In the genomic region with DNA sequence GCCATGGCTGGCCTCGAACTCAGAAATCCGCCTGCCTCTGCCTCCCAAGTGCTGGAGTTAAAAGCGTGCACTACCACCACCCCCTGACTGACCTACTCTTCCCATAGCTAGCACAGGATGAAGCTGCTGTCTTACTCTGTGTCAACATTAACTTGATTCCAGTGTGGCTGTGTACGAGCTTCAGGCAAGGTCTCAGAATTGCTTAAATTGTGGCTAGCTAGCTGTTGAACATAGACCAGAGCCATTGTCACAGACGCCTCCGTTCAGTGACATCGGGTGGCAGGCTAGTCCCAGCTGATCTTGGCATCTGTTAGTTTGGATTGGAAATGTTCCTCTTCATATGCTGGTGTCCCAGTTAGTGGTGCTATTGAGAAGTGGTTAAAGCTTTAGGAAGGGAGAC, we compare ENCODE assay signal across 26 mouse cellular contexts. TPM values are rescaled to one million over a fixed set of nuclear protein-coding genes. Genes with fewer than 3 reads are reported as not detected.
DNase-seq lines count a peak whose midpoint lies in the region; ATAC-seq and TF ChIP-seq lines count a peak whose summit lies in the region.
"Had no signal": no experiment of that assay in that cellular context is flagged by ENCODE, and none has a peak within 500 bp of the region (broad histone marks: within the 10 kb centered on the region; RNA-seq: fewer than 3 reads in every experiment).

No protein-coding gene starts in this region.

- intact Hi-C loops in heart, adult 2 months (cut with DNase I): no loop called here
- intact Hi-C loops in heart, postnatal 25 days (cut with DNase I): no loop called here

- H3K27me3 ChIP-seq in heart, adult 2 months (ENCODE audit: control insufficient read depth, insufficient read depth, low read length): no peaks in the 10 kb centered on the region
- no peaks in the 10 kb centered on the region for H3K27me3 ChIP-seq in midbrain, embryonic 11.5 days (ENCODE audit: control insufficient read depth, insufficient read depth, low read length)
- no peaks in the 10 kb centered on the region for H3K27me3 ChIP-seq in midbrain, postnatal 0 days (ENCODE audit: insufficient read depth, low read length)
- H3K27me3 ChIP-seq: CH12.LX, Patski had no signal

- H3K4me1 ChIP-seq in heart, adult 2 months (ENCODE audit: control insufficient read depth, insufficient read depth, low read length): peaks cover 2% of the 10 kb centered on the region
- H3K4me1 ChIP-seq in midbrain, embryonic 11.5 days (ENCODE audit: control insufficient read depth, insufficient read depth, low read length): peaks cover 2% of the 10 kb centered on the region; the same call in 1 of the 2 replicates
- H3K4me1 ChIP-seq in midbrain, postnatal 0 days (ENCODE audit: insufficient read depth, low read length): no peaks in the 10 kb centered on the region

- no peak overlapping the region for H3K4me2 ChIP-seq in midbrain, embryonic 11.5 days
- H3K4me2 ChIP-seq in midbrain, postnatal 0 days (ENCODE audit: low read depth, low read length, poor library complexity, severe bottlenecking): no peak overlapping the region

- no peak for ATAC-seq in midbrain, embryonic 11.5 days (ENCODE audit: low FRiP score)
- ATAC-seq in midbrain, postnatal 0 days (ENCODE audit: low FRiP score): no peak
- ATAC-seq: activated CD4-positive, CD25-positive, alpha-beta regulatory T cell, adult 4 months; CD4-positive, CD25-positive, alpha-beta regulatory T cell, adult 4 months; Patski had no signal

- H3K79me2 ChIP-seq in heart, adult 2 months (replicated peaks; ENCODE audit: control insufficient read depth, insufficient read depth, low read length): no peaks in the 10 kb centered on the region

- TF ChIP-seq POLR2A in heart, adult 2 months (IDR thresholded peaks at IDR 0.05; ENCODE audit: insufficient read depth, low read depth, low read length): no peak

- H3K9me3 ChIP-seq in midbrain, embryonic 11.5 days (ENCODE audit: control insufficient read depth, low read length): no peaks in the 10 kb centered on the region
- H3K9me3 ChIP-seq in midbrain, postnatal 0 days (ENCODE audit: low read length): no peaks in the 10 kb centered on the region
- H3K9me3 ChIP-seq: G1E had no signal

- no peak for TF ChIP-seq CTCF in heart, adult 2 months (IDR thresholded peaks at IDR 0.05)
- TF ChIP-seq CTCF in midbrain, postnatal 0 days (IDR thresholded peaks at IDR 0.05): no peak

- H3K36me3 ChIP-seq in heart, adult 2 months (ENCODE audit: control insufficient read depth, insufficient read depth, low read length): no peaks in the 10 kb centered on the region
- no peaks in the 10 kb centered on the region for H3K36me3 ChIP-seq in midbrain, embryonic 11.5 days (ENCODE audit: control insufficient read depth, insufficient read depth, low read length)
- no peaks in the 10 kb centered on the region for H3K36me3 ChIP-seq in midbrain, postnatal 0 days (ENCODE audit: insufficient read depth, low read length)
- H3K36me3 ChIP-seq: G1E had no signal

- 76% methylated on average over 7 of the region's 7 CpGs for WGBS in heart, adult 2 months
- 92% methylated on average over 7 of the region's 7 CpGs for WGBS in midbrain, embryonic 11.5 days
- 93% methylated on average over 7 of the region's 7 CpGs for WGBS in midbrain, postnatal 0 days

- TF ChIP-seq EP300 in heart, adult 2 months (IDR thresholded peaks at IDR 0.05; ENCODE audit: insufficient read depth, low read depth, low read length): no peak

- H3K9ac ChIP-seq in heart, adult 2 months (ENCODE audit: low read depth, low read length): no peak overlapping the region
- no peak overlapping the region for H3K9ac ChIP-seq in midbrain, embryonic 11.5 days (ENCODE audit: low read length)
- H3K9ac ChIP-seq in midbrain, postnatal 0 days (replicated peaks; ENCODE audit: low read length, poor library complexity, severe bottlenecking): no peak overlapping the region

- peak; percentile 85 for DNase-seq in heart, adult 11 months
- no peak for DNase-seq in heart, adult 2 months
- DNase-seq in heart, adult 18-20 months: peak; percentile 16 to 26
- no peak for DNase-seq in heart, postnatal 25 days (ENCODE audit: low spot score)
- DNase-seq in midbrain, embryonic 11.5 days (ENCODE audit: low spot score, missing footprints): peak; percentile 51
- no peak for DNase-seq in midbrain, postnatal 0 days (ENCODE audit: low spot score)
- DNase-seq: adrenal gland, adult 2 months; adrenal gland, adult 8-10 months; adrenal gland, postnatal 10 days; adrenal gland, postnatal 14 days; adrenal gland, postnatal 25 days; adrenal gland, postnatal 36 days; B cell, adult 2 months; cerebellum, adult 11 months; cerebellum, adult 11-12 months; cerebellum, adult 18-20 months had no signal

- H3K4me3 ChIP-seq in heart, adult 2 months: no peak overlapping the region
- H3K4me3 ChIP-seq in midbrain, embryonic 11.5 days (ENCODE audit: low read depth, low read length): no peak overlapping the region
- no peak overlapping the region for H3K4me3 ChIP-seq in midbrain, postnatal 0 days (ENCODE audit: low read depth, low read length)

- no peak overlapping the region for H3K27ac ChIP-seq in heart, adult 2 months
- H3K27ac ChIP-seq in midbrain, embryonic 11.5 days (ENCODE audit: low read depth, low read length): no peak overlapping the region
- no peak overlapping the region for H3K27ac ChIP-seq in midbrain, postnatal 0 days (ENCODE audit: low read depth, low read length)

RNA-seq across cellular contexts. Expression of gene Drd3, which starts 42.5 kb away (rescaled TPM):
- total RNA-seq in heart, adult 2 months (2021): not detected
- polyA plus RNA-seq in heart, adult 2 months (2012; rRNA removed): not detected in 2 replicates
- total RNA-seq in heart, adult 18-20 months (2021): not detected
- total RNA-seq in heart, postnatal 25 days (2021): not detected
- not detected in 2 replicates for polyA plus RNA-seq in midbrain, embryonic 11.5 days (2014; fragmentation: Nextera tagmentation; extraction: Ambion mirVana)
- not detected in 2 replicates for total RNA-seq in midbrain, postnatal 0 days (2014; rRNA removed)
- not detected in 2 replicates for polyA plus RNA-seq in midbrain, postnatal 0 days (2015; fragmentation: Nextera tagmentation; extraction: Ambion mirVana)
- total RNA-seq: adrenal gland, adult 18-20 months; adrenal gland, adult 2 months; adrenal gland, adult 8-10 months; adrenal gland, postnatal 10 days; adrenal gland, postnatal 14 days; adrenal gland, postnatal 25 days; adrenal gland, postnatal 36 days; adrenal gland, postnatal 4 days; CH12.LX; G1E; MEL had no signal
- polyA plus RNA-seq: activated CD4-positive, CD25-positive, alpha-beta regulatory T cell, adult 4 months; C2C12; CD4-positive, CD25-positive, alpha-beta regulatory T cell, adult 4 months; G1E; Patski had no signal

RNA-seq across cellular contexts. Expression of gene Tigit, which starts 47.4 kb away (rescaled TPM):
- not detected for total RNA-seq in heart, adult 2 months (2021)
- 0.20 TPM in 1 of 2 replicates, not detected in the other for polyA plus RNA-seq in heart, adult 2 months (2012; rRNA removed)
- total RNA-seq in heart, adult 18-20 months (2021): not detected
- total RNA-seq in heart, postnatal 25 days (2021): not detected
- not detected in 2 replicates for polyA plus RNA-seq in midbrain, embryonic 11.5 days (2014; fragmentation: Nextera tagmentation; extraction: Ambion mirVana)
- not detected in 2 replicates for total RNA-seq in midbrain, postnatal 0 days (2014; rRNA removed)
- polyA plus RNA-seq in midbrain, postnatal 0 days (2015; fragmentation: Nextera tagmentation; extraction: Ambion mirVana): 0.17 TPM in 1 of 2 replicates, not detected in the other
- total RNA-seq: adrenal gland, postnatal 10 days; adrenal gland, postnatal 14 days; adrenal gland, postnatal 25 days; adrenal gland, postnatal 36 days; adrenal gland, postnatal 4 days; G1E had no signal
- polyA plus RNA-seq: brain, embryonic 14.5 days; G1E; Patski had no signal

Comparison
In these comparisons a context has a peak if more than half of its experiments do, and no peak if none do; other contexts are left out.
1. DNase-seq: peak in heart, adult 11 months (single experiment), heart, adult 18-20 months (2 of 2) and midbrain, embryonic 11.5 days (single experiment); none in heart, adult 2 months (0 of 2), heart, postnatal 25 days (single experiment) and midbrain, postnatal 0 days (single experiment).